Mouse (Mus musculus) kidney, embryonic 16.5 days (tissue): ENCODE measurements around the gene Hmga1. TPM values are rescaled to one million over a fixed set of nuclear protein-coding genes. Genes with fewer than 3 reads are reported as not detected.

ENCODE experiments used
- ATAC-seq: fragments of 200-750 bp; cut with Nextera tagmentation; 2 replicates; pipeline ENCODE4 v1.8.0; 2017; ENCODE audit warnings: moderate TSS enrichment; ENCODE audit not compliant: low FRiP score, low TSS enrichment
- H3K27ac ChIP-seq: fragments of 300-500 bp; sonication (generic); 2 replicates; pipeline ENCODE4 v1.5.1; 2014; ENCODE audit warnings: low read length
- H3K27me3 ChIP-seq: fragments of 300-500 bp; sonication (generic); 2 replicates; pipeline ENCODE4 v1.6.1; 2014; ENCODE audit warnings: low read length, control low read depth, mixed read lengths; ENCODE audit not compliant: insufficient read depth
- H3K36me3 ChIP-seq: fragments of 300-500 bp; sonication (generic); 2 replicates; pipeline ENCODE4 v1.6.1; 2014; ENCODE audit warnings: low read length, control low read depth, mixed read lengths; ENCODE audit not compliant: insufficient read depth
- H3K4me1 ChIP-seq: fragments of 300-500 bp; sonication (generic); 2 replicates; pipeline ENCODE4 v1.6.1; 2014; ENCODE audit warnings: low read length, control low read depth, mixed read lengths; ENCODE audit not compliant: insufficient read depth
- H3K4me2 ChIP-seq: fragments of 300-500 bp; sonication (generic); replicated peaks from 2 replicates; pipeline ENCODE4 v1.6.1; 2014; ENCODE audit warnings: low read depth, low read length
- H3K4me3 ChIP-seq: fragments of 300-500 bp; sonication (generic); 2 replicates; pipeline ENCODE4 v1.5.1; 2014; ENCODE audit warnings: mild to moderate bottlenecking, low read length
- H3K9ac ChIP-seq: fragments of 300-500 bp; sonication (generic); replicated peaks from 2 replicates; pipeline ENCODE4 v1.6.1; 2014; ENCODE audit warnings: low read length
- H3K9me3 ChIP-seq: fragments of 300-500 bp; sonication (generic); 2 replicates; pipeline ENCODE4 v1.6.1; 2016; ENCODE audit warnings: low read length, control low read depth
- WGBS: fragments of 180-500 bp; shearing (Covaris S2); extraction: QIAGEN DNeasy Blood & Tissue Kit; methylation state at CpG from one replicate; pipeline ENCODE4 v1.1.7; 2014; 5-methylcytosine and 5-hydroxymethylcytosine counted together
- polyA plus RNA-seq: library from polyadenylated mRNA; unstranded; fragments of >200 nt; fragmentation: Nextera tagmentation; extraction: Ambion mirVana; gene quantifications from 2 replicates; pipeline ENCODE4 v1.2.1, GENCODE M21; 2015

The Hmga1 gene
- polyA plus RNA-seq, 1 experiment from 2014 or later, result 257 TPM

- H3K9ac ChIP-seq, result no peak overlapping the region
- no peaks in the 10 kb centered on the region for H3K27me3 ChIP-seq
- WGBS, result 58% methylated on average over 9 of the region's 9 CpGs
- no peak overlapping the region for H3K4me2 ChIP-seq
- no peak overlapping the region for H3K27ac ChIP-seq
- peak; percentile 61; the same call in 1 of the 2 replicates for ATAC-seq
- peaks cover 11% of the 10 kb centered on the region for H3K4me1 ChIP-seq
- H3K4me3 ChIP-seq, result no peak overlapping the region
- no peaks in the 10 kb centered on the region for H3K36me3 ChIP-seq
- no peaks in the 10 kb centered on the region for H3K9me3 ChIP-seq
These were observed 8.9 kb upstream of the Hmga1 start for GRCm38 (mm10) chr17:27547253-27547868.

- H3K9ac ChIP-seq, result peak overlapping the region; percentile 28; the same call in 1 of the 2 replicates
- H3K4me1 ChIP-seq, result peaks cover 16% of the 10 kb centered on the region
- no peak overlapping the region for H3K4me2 ChIP-seq
- H3K27me3 ChIP-seq, result no peaks in the 10 kb centered on the region
- no peak for ATAC-seq
- H3K9me3 ChIP-seq, result no peaks in the 10 kb centered on the region
- H3K27ac ChIP-seq, result no peak overlapping the region
- WGBS, result 48% methylated on average over 8 of the region's 8 CpGs
- H3K36me3 ChIP-seq, result no peaks in the 10 kb centered on the region
- no peak overlapping the region for H3K4me3 ChIP-seq
These were observed 7.1 kb upstream of the Hmga1 start for GRCm38 (mm10) chr17:27549234-27549633.

GRCm38 (mm10) chr17:27551393-27551940 lies 4.8 kb upstream of the Hmga1 start:
- Histone ChIP-seq H3K36me3 (no peaks in the 10 kb centered on the region), H3K27ac (no peak overlapping the region), H3K9ac (no peak overlapping the region), H3K9me3 (no peaks in the 10 kb centered on the region), H3K4me1 (peaks cover 35% of the 10 kb centered on the region), H3K27me3 (no peaks in the 10 kb centered on the region), H3K4me2 (no peak overlapping the region), H3K4me3 (no peak overlapping the region)
- WGBS, result 64% methylated on average over 10 of the region's 10 CpGs
- no peak for ATAC-seq

- WGBS, result 78% methylated on average over 23 of the region's 23 CpGs
- Histone ChIP-seq H3K4me2 (no peak overlapping the region), H3K4me1 (peaks cover 38% of the 10 kb centered on the region), H3K9me3 (no peaks in the 10 kb centered on the region), H3K4me3 (no peak overlapping the region), H3K36me3 (no peaks in the 10 kb centered on the region), H3K27ac (no peak overlapping the region), H3K9ac (no peak overlapping the region), H3K27me3 (no peaks in the 10 kb centered on the region)
- no peak for ATAC-seq
These were observed 3.8 kb upstream of the Hmga1 start for GRCm38 (mm10) chr17:27552215-27553201.

- Histone ChIP-seq H3K4me1 (peaks cover 49% of the 10 kb centered on the region), H3K9me3 (no peaks in the 10 kb centered on the region), H3K4me3 (peak overlapping the region; percentile 80), H3K27ac (peak overlapping the region; percentile 96), H3K4me2 (peak overlapping the region; percentile 92), H3K9ac (peak overlapping the region; percentile 92), H3K27me3 (no peaks in the 10 kb centered on the region), H3K36me3 (no peaks in the 10 kb centered on the region)
- ATAC-seq, result no peak
- 49% methylated on average over 20 of the region's 20 CpGs for WGBS
These were observed 2.0 kb upstream of the Hmga1 start for GRCm38 (mm10) chr17:27554062-27554960.

GRCm38 (mm10) chr17:27555075-27555511 lies 1.2 kb upstream of the Hmga1 start:
- H3K36me3 ChIP-seq, result no peaks in the 10 kb centered on the region
- H3K9ac ChIP-seq, result peak overlapping the region; percentile 92
- peak; percentile 37 for ATAC-seq
- H3K27me3 ChIP-seq, result no peaks in the 10 kb centered on the region
- H3K4me2 ChIP-seq, result peak overlapping the region; percentile 92
- peak overlapping the region; percentile 96 for H3K27ac ChIP-seq
- H3K9me3 ChIP-seq, result no peaks in the 10 kb centered on the region
- peak overlapping the region; percentile 80 for H3K4me3 ChIP-seq
- 2% methylated on average over 30 of the region's 39 CpGs for WGBS
- peaks cover 47% of the 10 kb centered on the region for H3K4me1 ChIP-seq

- Histone ChIP-seq H3K4me2 (peak overlapping the region; percentile 92), H3K36me3 (no peaks in the 10 kb centered on the region), H3K9me3 (no peaks in the 10 kb centered on the region), H3K4me3 (peak overlapping the region; percentile 80), H3K27me3 (no peaks in the 10 kb centered on the region), H3K4me1 (peaks cover 47% of the 10 kb centered on the region), H3K9ac (peak overlapping the region; percentile 92), H3K27ac (peak overlapping the region; percentile 96)
- WGBS, result under 1% methylated on average over 46 of the region's 55 CpGs
- ATAC-seq, result peak; percentile 52
These were observed 655 bp upstream of the Hmga1 start for GRCm38 (mm10) chr17:27555512-27556172.

- Histone ChIP-seq H3K9me3 (no peaks in the 10 kb centered on the region), H3K27me3 (no peaks in the 10 kb centered on the region), H3K36me3 (peaks cover 9% of the 10 kb centered on the region), H3K4me1 (peaks cover 47% of the 10 kb centered on the region), H3K9ac (peak overlapping the region; percentile 92), H3K27ac (peak overlapping the region; percentile 96), H3K4me3 (peak overlapping the region; percentile 80), H3K4me2 (peak overlapping the region; percentile 92)
- ATAC-seq, result 0 out of 2 replicates have a peak, but pooled peaks have one; percentile 3
- under 1% methylated on average over 53 of the region's 75 CpGs for WGBS
These were observed 1.1 kb downstream of the Hmga1 start for GRCm38 (mm10) chr17:27557181-27557926.
